Mouse (Mus musculus): Measurements from ENCODE around the gene Cdc6. TPM values are rescaled to one million over a fixed set of nuclear protein-coding genes. Genes with fewer than 3 reads are reported as not detected.

Cdc6 gene
- polyA plus RNA-seq, 1 experiment, result 1.6 TPM

DNA sequence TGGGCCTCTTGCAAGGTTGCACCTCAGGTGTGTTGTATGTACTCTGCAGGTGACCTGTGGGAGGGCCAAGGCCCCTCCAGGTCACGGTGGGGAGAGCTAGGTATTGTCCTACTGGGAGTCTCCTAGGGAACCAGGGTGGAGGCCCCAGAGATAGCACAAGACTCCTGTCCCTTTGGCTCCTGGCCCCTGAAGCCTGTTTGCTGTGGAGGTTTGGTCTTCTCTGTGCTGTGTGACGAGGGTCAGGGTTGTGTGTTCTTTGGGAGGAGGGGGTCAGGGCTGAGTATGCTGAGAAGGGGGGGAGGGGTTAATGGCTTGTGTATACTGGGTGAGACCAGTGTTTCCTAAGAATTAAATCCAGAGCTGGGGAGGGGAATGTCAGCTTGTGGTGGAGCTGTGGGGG, 45.8 kb downstream of the Cdc6 start:
- TF ChIP-seq POLR2A (IDR thresholded peaks at IDR 0.05; ENCODE audit: low read depth, low read length) (no peak), CTCF (IDR thresholded peaks at IDR 0.05; ENCODE audit: extremely low read depth, insufficient read depth, insufficient read length, insufficient replicate concordance) (no peak)
- DNase-seq (ENCODE audit: low read depth in 1 of 2, low spot score in 2 of 2), result no peak
- peaks cover 60% of the 10 kb centered on the region for H3K4me1 ChIP-seq (ENCODE audit: control insufficient read depth, insufficient read depth, insufficient read length)

DNA sequence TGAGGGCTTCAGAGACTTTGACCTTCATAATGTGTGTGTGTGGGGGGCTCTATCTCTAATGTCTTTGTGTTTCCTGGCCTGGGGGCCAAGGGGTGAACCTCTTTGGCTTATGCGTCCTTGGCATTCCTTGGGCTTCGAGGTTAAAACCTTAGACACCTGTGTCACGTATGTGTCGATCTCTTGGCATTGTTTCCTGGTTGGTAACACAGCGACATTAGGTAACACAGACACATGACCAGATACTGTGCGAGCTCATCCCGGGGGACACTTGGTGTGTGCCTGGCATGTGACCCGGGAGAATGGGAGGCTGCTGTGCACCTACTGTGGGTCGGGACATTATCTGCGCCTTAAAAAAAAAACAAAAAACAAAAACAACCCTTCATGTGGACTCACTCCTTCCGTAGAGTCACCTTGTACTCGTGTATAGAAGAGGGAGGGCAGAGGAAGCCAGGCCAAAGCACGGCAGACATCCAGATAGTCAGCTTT, 46.3 kb downstream of the Cdc6 start:
- Histone ChIP-seq H3K27me3 (ENCODE audit: control insufficient read depth, insufficient read depth, low read length) (no peaks in the 10 kb centered on the region), H3K27ac (ENCODE audit: insufficient read depth, low read length) (0 out of 2 replicates have a peak overlapping the region, but pooled peaks have one; percentile 4), H3K36me3 (ENCODE audit: control insufficient read depth, insufficient read depth, low read length) (peaks cover 11% of the 10 kb centered on the region), H3K4me3 (ENCODE audit: extremely low read depth, insufficient read depth, insufficient read length) (no peak overlapping the region), H3K4me1 (ENCODE audit: control insufficient read depth, insufficient read depth, insufficient read length) (peaks cover 55% of the 10 kb centered on the region)
- WGBS, result 52% methylated on average over 13 of the region's 13 CpGs
- no peak for TF ChIP-seq POLR2A (IDR thresholded peaks at IDR 0.05; ENCODE audit: low read depth, low read length)
- TF ChIP-seq CTCF (IDR thresholded peaks at IDR 0.05; ENCODE audit: extremely low read depth, insufficient read depth, insufficient read length, insufficient replicate concordance), result no peak
- DNase-seq (ENCODE audit: low read depth in 1 of 2, low spot score in 2 of 2), result no peak

More for the DNA sequence above, 45.8 kb downstream of the Cdc6 start:
- no peaks in the 10 kb centered on the region for H3K27me3 ChIP-seq (ENCODE audit: control insufficient read depth, insufficient read depth, low read length)
- no peak overlapping the region for H3K27ac ChIP-seq (ENCODE audit: insufficient read depth, low read length)
- H3K36me3 ChIP-seq (ENCODE audit: control insufficient read depth, insufficient read depth, low read length), result peaks cover 11% of the 10 kb centered on the region
- WGBS, result 72% methylated on average over 2 of the region's 2 CpGs
- no peak overlapping the region for H3K4me3 ChIP-seq (ENCODE audit: extremely low read depth, insufficient read depth, insufficient read length)

GRCm38 (mm10) chr11:98954373-98954772, 46.8 kb downstream of the Cdc6 start:
- TF ChIP-seq CTCF (IDR thresholded peaks at IDR 0.05; ENCODE audit: extremely low read depth, insufficient read depth, insufficient read length, insufficient replicate concordance), result peak; percentile 62; the same call in 1 of the 2 replicates
- no peak for TF ChIP-seq POLR2A (IDR thresholded peaks at IDR 0.05; ENCODE audit: low read depth, low read length)
- no peak overlapping the region for H3K27ac ChIP-seq (ENCODE audit: insufficient read depth, low read length)
- H3K27me3 ChIP-seq (ENCODE audit: control insufficient read depth, insufficient read depth, low read length), result no peaks in the 10 kb centered on the region
- 22% methylated on average over 10 of the region's 10 CpGs for WGBS
- H3K4me1 ChIP-seq (ENCODE audit: control insufficient read depth, insufficient read depth, insufficient read length), result peaks cover 50% of the 10 kb centered on the region
- H3K4me3 ChIP-seq (ENCODE audit: extremely low read depth, insufficient read depth, insufficient read length), result no peak overlapping the region
- no peak for DNase-seq (ENCODE audit: low read depth in 1 of 2, low spot score in 2 of 2)
- peaks cover 11% of the 10 kb centered on the region for H3K36me3 ChIP-seq (ENCODE audit: control insufficient read depth, insufficient read depth, low read length)

DNA sequence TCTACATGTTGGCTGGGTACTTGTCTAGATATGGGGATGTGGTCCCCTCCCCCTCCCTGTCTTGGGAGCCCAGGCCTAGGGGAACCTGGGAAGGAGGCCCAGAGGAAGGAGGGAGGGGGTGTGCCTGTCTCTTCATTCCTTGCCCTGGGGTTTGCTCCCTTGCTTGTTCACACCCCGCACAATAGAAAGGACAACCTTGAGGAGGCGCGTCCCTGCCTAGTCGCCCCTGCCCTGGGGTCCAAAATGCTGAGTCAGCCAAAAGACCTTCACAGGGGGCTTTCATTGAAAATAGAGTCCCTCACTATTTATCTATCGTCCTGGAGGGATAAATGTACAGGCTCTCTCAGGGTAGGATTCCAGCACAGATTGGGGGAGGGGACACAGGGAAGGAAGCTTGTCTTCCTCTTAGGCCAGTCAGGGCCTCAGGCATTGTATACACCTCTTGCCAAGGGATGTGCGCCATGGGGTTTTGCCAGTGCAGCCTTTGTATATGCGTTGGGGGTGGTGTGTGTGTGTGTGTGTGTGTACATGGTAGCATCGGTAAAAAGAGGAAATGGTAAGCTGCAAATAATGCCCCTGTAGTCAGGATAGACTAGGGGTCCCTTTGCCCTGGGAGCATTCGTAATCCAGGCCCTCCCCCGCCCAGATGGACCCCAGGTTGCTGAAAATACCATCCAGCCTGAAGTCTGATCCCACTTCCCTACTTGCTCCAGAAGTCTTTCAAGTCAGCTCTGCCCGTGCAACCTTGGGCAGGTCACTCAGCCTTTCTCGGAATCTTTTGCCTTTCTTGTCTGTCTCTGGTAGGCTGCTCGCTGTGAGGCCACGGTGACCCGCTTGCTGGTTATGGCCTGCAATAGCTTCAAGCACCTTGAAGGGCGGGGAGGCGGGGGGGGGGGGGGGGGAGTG, 47.5 kb downstream of the Cdc6 start:
- peaks cover 49% of the 10 kb centered on the region for H3K4me1 ChIP-seq (ENCODE audit: control insufficient read depth, insufficient read depth, insufficient read length)
- no peak for DNase-seq (ENCODE audit: low read depth in 1 of 2, low spot score in 2 of 2)

GRCm38 (mm10) chr11:98955707-98956235, 48.2 kb downstream of the Cdc6 start:
- 71% methylated on average over 5 of the region's 7 CpGs for WGBS

More for the DNA sequence above, 47.5 kb downstream of the Cdc6 start:
- H3K36me3 ChIP-seq (ENCODE audit: control insufficient read depth, insufficient read depth, low read length), result peaks cover 11% of the 10 kb centered on the region
- H3K27ac ChIP-seq (ENCODE audit: insufficient read depth, low read length), result peak overlapping the region; percentile 47; the same call in 1 of the 2 replicates
- TF ChIP-seq POLR2A (IDR thresholded peaks at IDR 0.05; ENCODE audit: low read depth, low read length) (no peak), CTCF (IDR thresholded peaks at IDR 0.05; ENCODE audit: extremely low read depth, insufficient read depth, insufficient read length, insufficient replicate concordance) (no peak)
- H3K27me3 ChIP-seq (ENCODE audit: control insufficient read depth, insufficient read depth, low read length), result no peaks in the 10 kb centered on the region
- H3K4me3 ChIP-seq (ENCODE audit: extremely low read depth, insufficient read depth, insufficient read length), result no peak overlapping the region
- WGBS, result 54% methylated on average over 16 of the region's 17 CpGs

DNA sequence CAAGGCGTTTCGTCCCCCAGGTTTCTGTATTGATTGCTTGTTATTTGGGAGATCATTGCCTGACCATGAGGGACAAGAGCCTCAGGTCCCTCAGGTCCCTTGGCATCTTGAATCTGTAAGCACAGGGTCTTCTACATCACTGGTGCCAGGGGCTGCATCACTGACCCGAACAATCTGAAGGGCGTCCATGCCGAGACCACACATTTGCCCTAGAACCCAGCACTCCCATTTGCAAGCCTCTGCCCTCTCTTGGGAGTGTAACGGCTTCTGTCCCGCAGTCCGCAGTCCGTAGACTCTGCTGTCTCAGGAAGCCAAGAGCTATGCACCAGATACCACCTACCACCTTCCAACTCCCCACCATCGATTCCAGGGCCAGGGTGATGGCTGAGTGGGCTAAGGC, 48.7 kb downstream of the Cdc6 start:
- DNase-seq (ENCODE audit: low read depth in 1 of 2, low spot score in 2 of 2), result no peak
- H3K27me3 ChIP-seq (ENCODE audit: control insufficient read depth, insufficient read depth, low read length), result no peaks in the 10 kb centered on the region
- TF ChIP-seq POLR2A (IDR thresholded peaks at IDR 0.05; ENCODE audit: low read depth, low read length) (no peak), CTCF (IDR thresholded peaks at IDR 0.05; ENCODE audit: extremely low read depth, insufficient read depth, insufficient read length, insufficient replicate concordance) (no peak)
- no peak overlapping the region for H3K27ac ChIP-seq (ENCODE audit: insufficient read depth, low read length)
- peaks cover 43% of the 10 kb centered on the region for H3K4me1 ChIP-seq (ENCODE audit: control insufficient read depth, insufficient read depth, insufficient read length)
- peaks cover 3% of the 10 kb centered on the region; the same call in 1 of the 2 replicates for H3K36me3 ChIP-seq (ENCODE audit: control insufficient read depth, insufficient read depth, low read length)
- no peak overlapping the region for H3K4me3 ChIP-seq (ENCODE audit: extremely low read depth, insufficient read depth, insufficient read length)
- 82% methylated on average over 10 of the region's 10 CpGs for WGBS

More at GRCm38 (mm10) chr11:98955707-98956235, 48.2 kb downstream of the Cdc6 start:
- peaks cover 6% of the 10 kb centered on the region; the same call in 1 of the 2 replicates for H3K36me3 ChIP-seq (ENCODE audit: control insufficient read depth, insufficient read depth, low read length)
- no peak overlapping the region for H3K4me3 ChIP-seq (ENCODE audit: extremely low read depth, insufficient read depth, insufficient read length)
- no peaks in the 10 kb centered on the region for H3K27me3 ChIP-seq (ENCODE audit: control insufficient read depth, insufficient read depth, low read length)
- H3K4me1 ChIP-seq (ENCODE audit: control insufficient read depth, insufficient read depth, insufficient read length), result peaks cover 44% of the 10 kb centered on the region
- no peak for DNase-seq (ENCODE audit: low read depth in 1 of 2, low spot score in 2 of 2)
- 0 out of 2 replicates have a peak overlapping the region, but pooled peaks have one; percentile 4 for H3K27ac ChIP-seq (ENCODE audit: insufficient read depth, low read length)
- TF ChIP-seq CTCF (IDR thresholded peaks at IDR 0.05; ENCODE audit: extremely low read depth, insufficient read depth, insufficient read length, insufficient replicate concordance), result no peak
- TF ChIP-seq POLR2A (IDR thresholded peaks at IDR 0.05; ENCODE audit: low read depth, low read length), result no peak
